Mouse (Mus musculus) kidney, embryonic 14.5 days (tissue): Measurements from ENCODE around the gene Sept5. TPM values are rescaled to one million over a fixed set of nuclear protein-coding genes. Genes with fewer than 3 reads are reported as not detected.

Experiments used
- ATAC-seq: fragments of 200-750 bp; cut with Nextera tagmentation; 2 replicates; pipeline ENCODE4 v1.8.0; 2017; ENCODE audit warnings: moderate number of reproducible peaks, mild to moderate bottlenecking, moderate TSS enrichment, moderate library complexity; ENCODE audit not compliant: low FRiP score, low TSS enrichment
- H3K27ac ChIP-seq: fragments of 300-500 bp; sonication (generic); 2 replicates; pipeline ENCODE4 v1.5.1; 2014; ENCODE audit warnings: low read depth, mild to moderate bottlenecking, low read length, moderate library complexity, mixed read lengths
- H3K27me3 ChIP-seq: fragments of 300-500 bp; sonication (generic); 2 replicates; pipeline ENCODE4 v1.6.1; 2014; ENCODE audit warnings: mild to moderate bottlenecking, low read length; ENCODE audit not compliant: control insufficient read depth, insufficient read depth
- H3K36me3 ChIP-seq: fragments of 300-500 bp; sonication (generic); 2 replicates; pipeline ENCODE4 v1.6.1; 2014; ENCODE audit warnings: low read length, mixed read lengths; ENCODE audit not compliant: control insufficient read depth, insufficient read depth
- H3K4me1 ChIP-seq: fragments of 300-500 bp; sonication (generic); 2 replicates; pipeline ENCODE4 v1.6.1; 2014; ENCODE audit warnings: low read length, mixed read lengths; ENCODE audit not compliant: control insufficient read depth, insufficient read depth
- H3K4me2 ChIP-seq: fragments of 300-500 bp; sonication (generic); replicated peaks from 2 replicates; pipeline ENCODE4 v1.6.1; 2014; ENCODE audit warnings: low read depth, mild to moderate bottlenecking, low read length
- H3K4me3 ChIP-seq: fragments of 300-500 bp; sonication (generic); 2 replicates; pipeline ENCODE4 v1.5.1; 2014; ENCODE audit warnings: mild to moderate bottlenecking, low read length
- H3K9ac ChIP-seq: fragments of 300-500 bp; sonication (generic); 2 replicates; pipeline ENCODE4 v1.6.1; 2014; ENCODE audit warnings: low read depth, mild to moderate bottlenecking, low read length, moderate library complexity
- H3K9me3 ChIP-seq: fragments of 300-500 bp; sonication (generic); 2 replicates; pipeline ENCODE4 v1.6.1; 2016; ENCODE audit warnings: low read length; ENCODE audit not compliant: control insufficient read depth
- whole genome bisulfite sequencing: fragments of 180-500 bp; shearing (Covaris S2); extraction: QIAGEN DNeasy Blood & Tissue Kit; methylation state at CpG from one replicate; pipeline ENCODE4 v1.1.7; 2014; 5-methylcytosine and 5-hydroxymethylcytosine counted together
- polyA plus RNA-seq: library from polyadenylated mRNA; unstranded; fragments of >200 nt; fragmentation: Nextera tagmentation; extraction: Ambion mirVana; gene quantifications from 2 replicates; pipeline ENCODE4 v1.2.1, GENCODE M21; 2014

Gene Sept5
- polyA plus RNA-seq, 1 experiment from 2014 or later, result 14.2 TPM

- H3K27ac ChIP-seq, result no peak overlapping the region
Observed at GRCm38 (mm10) chr16:18653290-18654160, 23.8 kb upstream of the Sept5 start.

GRCm38 (mm10) chr16:18649126-18649525, 19.4 kb upstream of the Sept5 start:
- WGBS, result 65% methylated on average over 3 of the region's 3 CpGs
- Histone ChIP-seq H3K36me3 (no peaks in the 10 kb centered on the region), H3K4me3 (no peak overlapping the region), H3K4me2 (no peak overlapping the region), H3K27me3 (no peaks in the 10 kb centered on the region), H3K9me3 (no peaks in the 10 kb centered on the region), H3K4me1 (no peaks in the 10 kb centered on the region), H3K27ac (no peak overlapping the region), H3K9ac (no peak overlapping the region)
- ATAC-seq, result no peak

More at GRCm38 (mm10) chr16:18653290-18654160, 23.8 kb upstream of the Sept5 start:
- H3K9ac ChIP-seq, result no peak overlapping the region
- H3K27me3 ChIP-seq, result no peaks in the 10 kb centered on the region
- 89% methylated on average over 6 of the region's 6 CpGs for WGBS
- no peaks in the 10 kb centered on the region for H3K9me3 ChIP-seq
- H3K4me1 ChIP-seq, result no peaks in the 10 kb centered on the region
- H3K4me3 ChIP-seq, result no peak overlapping the region
- H3K4me2 ChIP-seq, result no peak overlapping the region
- ATAC-seq, result no peak
- no peaks in the 10 kb centered on the region for H3K36me3 ChIP-seq

DNA sequence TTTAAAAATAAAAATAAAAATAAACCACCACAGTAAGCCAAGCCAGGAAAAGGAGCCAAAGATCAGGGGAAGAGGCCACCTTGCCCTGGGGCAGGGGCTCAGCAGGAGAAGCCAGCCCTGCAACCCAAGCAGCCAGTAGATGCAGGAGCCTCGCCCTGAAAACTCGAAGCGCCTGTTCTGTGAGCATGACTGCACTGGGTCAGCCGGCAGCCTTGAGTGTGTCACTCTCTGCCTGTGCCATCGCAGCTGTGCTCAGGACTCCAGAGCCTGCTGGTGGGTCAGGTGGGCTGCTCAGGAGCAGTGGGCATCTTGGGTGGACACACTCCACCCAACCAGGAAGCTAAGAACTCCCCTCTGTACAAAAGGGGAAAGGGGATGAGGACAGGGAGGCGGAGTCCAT, 15.6 kb upstream of the Sept5 start:
- Histone ChIP-seq H3K27ac (no peak overlapping the region), H3K9ac (no peak overlapping the region), H3K4me2 (no peak overlapping the region), H3K27me3 (no peaks in the 10 kb centered on the region), H3K4me1 (no peaks in the 10 kb centered on the region), H3K9me3 (no peaks in the 10 kb centered on the region), H3K36me3 (no peaks in the 10 kb centered on the region), H3K4me3 (no peak overlapping the region)
- no peak for ATAC-seq
- WGBS, result 48% methylated on average over 6 of the region's 6 CpGs

DNA sequence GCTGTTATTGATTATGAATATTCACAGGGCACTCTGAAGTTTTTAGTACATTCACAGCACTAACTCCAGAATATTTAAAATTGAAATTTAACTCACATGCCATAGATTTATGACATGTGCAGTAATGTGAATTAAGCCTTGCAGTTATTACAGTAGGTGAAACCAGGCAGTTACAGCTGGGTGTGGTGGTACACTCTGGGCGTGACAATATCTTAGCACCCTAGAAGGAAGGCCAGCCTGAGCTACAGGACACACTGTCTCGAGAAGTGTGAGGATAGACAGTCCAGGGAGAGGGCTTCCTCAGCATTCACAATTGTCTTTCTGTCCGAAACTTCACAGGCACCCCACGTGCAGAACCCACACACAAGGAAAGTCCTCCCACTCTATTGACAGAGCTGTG, 14.7 kb upstream of the Sept5 start:
- Histone ChIP-seq H3K4me3 (no peak overlapping the region), H3K4me1 (no peaks in the 10 kb centered on the region), H3K27ac (no peak overlapping the region), H3K9me3 (no peaks in the 10 kb centered on the region), H3K4me2 (no peak overlapping the region), H3K27me3 (no peaks in the 10 kb centered on the region), H3K9ac (no peak overlapping the region), H3K36me3 (no peaks in the 10 kb centered on the region)
- 83% methylated on average over 4 of the region's 4 CpGs for WGBS
- no peak for ATAC-seq

DNA sequence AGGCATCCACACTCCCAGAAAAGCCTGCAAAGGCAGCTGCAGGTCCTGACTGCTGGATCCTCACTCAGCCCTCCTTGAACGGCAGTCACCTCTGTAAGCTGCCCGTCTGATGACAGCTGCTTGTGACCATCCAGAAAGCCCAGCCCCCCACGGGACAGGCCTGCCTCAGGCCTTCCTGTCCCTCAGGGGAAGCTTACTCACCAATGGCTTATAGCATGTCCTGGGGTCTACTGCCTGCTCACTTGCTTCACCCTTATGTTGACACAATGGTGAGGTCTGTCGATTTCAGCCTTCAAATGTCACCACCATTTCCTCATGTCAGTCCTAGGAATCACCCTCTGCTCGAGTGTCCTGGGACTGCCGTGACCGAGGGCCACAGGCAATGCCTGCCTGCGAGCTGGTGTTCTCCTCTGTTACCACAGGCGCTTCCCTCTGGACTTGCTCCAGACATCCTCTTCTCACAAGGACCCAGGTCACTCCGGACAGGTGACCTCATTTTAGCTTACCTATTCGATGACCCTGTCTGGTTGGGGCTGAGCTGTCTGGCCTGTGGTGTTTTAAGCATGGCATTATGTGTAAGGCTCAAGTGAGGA, 13.7 kb upstream of the Sept5 start:
- no peak for ATAC-seq
- Histone ChIP-seq H3K4me1 (no peaks in the 10 kb centered on the region), H3K4me3 (no peak overlapping the region), H3K27me3 (no peaks in the 10 kb centered on the region), H3K9me3 (no peaks in the 10 kb centered on the region), H3K9ac (no peak overlapping the region), H3K27ac (no peak overlapping the region), H3K4me2 (no peak overlapping the region), H3K36me3 (no peaks in the 10 kb centered on the region)
- 78% methylated on average over 11 of the region's 11 CpGs for WGBS

GRCm38 (mm10) chr16:18642897-18643296, 13.1 kb upstream of the Sept5 start:
- WGBS, result 74% methylated on average over 4 of the region's 4 CpGs
- Histone ChIP-seq H3K4me1 (no peaks in the 10 kb centered on the region), H3K4me2 (no peak overlapping the region), H3K27ac (no peak overlapping the region), H3K27me3 (no peaks in the 10 kb centered on the region), H3K9me3 (no peaks in the 10 kb centered on the region), H3K9ac (no peak overlapping the region), H3K4me3 (no peak overlapping the region), H3K36me3 (no peaks in the 10 kb centered on the region)
- no peak for ATAC-seq

- no peak overlapping the region for H3K27ac ChIP-seq
- no peaks in the 10 kb centered on the region for H3K9me3 ChIP-seq
- no peak overlapping the region for H3K9ac ChIP-seq
- 48% methylated on average over 7 of the region's 7 CpGs for WGBS
- H3K4me2 ChIP-seq, result no peak overlapping the region
- no peaks in the 10 kb centered on the region for H3K4me1 ChIP-seq
- H3K27me3 ChIP-seq, result no peaks in the 10 kb centered on the region
- no peak for ATAC-seq
- H3K4me3 ChIP-seq, result no peak overlapping the region
- no peaks in the 10 kb centered on the region for H3K36me3 ChIP-seq
Observed at GRCm38 (mm10) chr16:18642291-18642690, 12.5 kb upstream of the Sept5 start.

DNA sequence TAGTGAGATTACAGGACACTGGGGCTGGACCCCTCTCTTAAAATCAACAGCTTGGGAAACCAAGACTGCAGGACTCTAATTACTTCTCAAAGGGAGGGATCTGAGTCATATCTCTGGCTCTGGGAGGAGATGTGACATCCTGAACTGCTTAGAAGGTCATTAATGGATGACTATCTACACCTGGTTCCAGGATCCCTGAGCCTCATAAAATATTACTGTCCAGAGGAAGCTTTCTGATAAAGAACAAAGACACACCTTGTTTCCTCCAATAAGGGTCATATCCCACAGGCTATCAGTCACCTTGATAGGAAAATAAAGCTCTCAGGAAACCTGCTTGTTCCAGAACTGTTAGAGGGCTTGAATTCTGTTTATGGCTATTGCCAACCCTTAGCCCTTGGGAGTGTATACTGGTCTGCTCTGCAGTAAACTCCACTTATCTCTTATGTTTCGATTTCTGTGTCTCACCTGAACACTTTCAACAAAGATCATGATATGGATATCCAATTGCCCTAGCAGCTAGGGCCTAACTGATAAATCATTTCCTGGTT, 9.7 kb upstream of the Sept5 start:
- H3K4me3 ChIP-seq, result no peak overlapping the region
- no peaks in the 10 kb centered on the region for H3K9me3 ChIP-seq
- H3K9ac ChIP-seq, result no peak overlapping the region
- no peak overlapping the region for H3K27ac ChIP-seq
- H3K4me2 ChIP-seq, result no peak overlapping the region
- no peaks in the 10 kb centered on the region for H3K27me3 ChIP-seq
- no peaks in the 10 kb centered on the region for H3K4me1 ChIP-seq
- H3K36me3 ChIP-seq, result no peaks in the 10 kb centered on the region
- ATAC-seq, result no peak
- 82% methylated on average over 1 of the region's 1 CpGs for WGBS

DNA sequence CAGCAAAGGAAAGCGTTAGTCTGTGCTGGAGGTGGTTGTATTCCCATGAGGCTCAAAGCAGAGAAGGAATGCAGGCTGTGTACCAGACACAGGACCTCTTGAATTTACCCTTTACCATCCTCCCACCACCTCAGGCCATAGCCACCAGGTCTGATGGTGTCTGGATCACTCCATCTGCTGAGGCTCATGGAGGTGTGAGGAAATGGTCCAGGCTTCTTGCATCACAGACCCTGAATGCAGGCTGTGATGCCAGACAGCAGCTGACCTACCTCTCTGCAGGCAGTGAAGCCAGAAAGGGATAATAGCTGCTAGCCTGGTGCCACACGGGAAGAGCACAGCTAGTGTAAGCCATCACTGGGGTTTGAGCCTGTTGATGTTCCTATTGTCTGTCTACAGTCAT, 8.6 kb upstream of the Sept5 start:
- 61% methylated on average over 2 of the region's 2 CpGs for WGBS
- Histone ChIP-seq H3K9me3 (no peaks in the 10 kb centered on the region), H3K4me3 (no peak overlapping the region), H3K4me2 (no peak overlapping the region), H3K4me1 (no peaks in the 10 kb centered on the region), H3K9ac (no peak overlapping the region), H3K27ac (no peak overlapping the region), H3K36me3 (no peaks in the 10 kb centered on the region), H3K27me3 (no peaks in the 10 kb centered on the region)
- no peak for ATAC-seq
